In genomic region chr11:119053738-119054350, GRCm38 (mm10) we compare ENCODE assay signal across 7 mouse cellular contexts. TPM values are rescaled to one million over a fixed set of nuclear protein-coding genes. Genes with fewer than 3 reads are reported as not detected.
DNase-seq lines count a peak whose midpoint lies in the region; ATAC-seq and TF ChIP-seq lines count a peak whose summit lies in the region.

No protein-coding gene starts in this region.

- no peak for TF ChIP-seq CTCF in intestine, postnatal 0 days (IDR thresholded peaks at IDR 0.05; ENCODE audit: low read depth)

- peak; percentile 38 to 51 for DNase-seq in layer of hippocampus, postnatal 36 days
- DNase-seq in layer of hippocampus, adult 9-11 months, result no peak
- DNase-seq in Muller cell, postnatal 12 days (ENCODE audit: inconsistent ontology term), result peak; percentile 50
- DNase-seq in embryo, embryonic 9.5 days (ENCODE audit: extremely low spot score), result peak; percentile 38
- DNase-seq in retina, embryonic 14.5 days (ENCODE audit: low spot score), result peak; percentile 57

- no peaks in the 10 kb centered on the region for H3K9me3 ChIP-seq in intestine, postnatal 0 days (ENCODE audit: control insufficient read depth)

- H3K4me1 ChIP-seq in intestine, postnatal 0 days (replicated peaks; ENCODE audit: control insufficient read depth, insufficient read depth, low read length), result peaks cover 36% of the 10 kb centered on the region

- H3K9ac ChIP-seq in intestine, postnatal 0 days (ENCODE audit: low read depth, low read length), result no peak overlapping the region

- WGBS in intestine, postnatal 0 days, result under 1% methylated on average over 34 of the region's 35 CpGs

- H3K4me3 ChIP-seq in intestine, postnatal 0 days (ENCODE audit: low read depth, low read length), result peak overlapping the region; percentile 33

- H3K27me3 ChIP-seq in intestine, postnatal 0 days (replicated peaks; ENCODE audit: control insufficient read depth, insufficient read depth, low read length), result peaks cover 76% of the 10 kb centered on the region

- no peaks in the 10 kb centered on the region for H3K36me3 ChIP-seq in intestine, postnatal 0 days (ENCODE audit: control insufficient read depth, insufficient read depth)

- no peak overlapping the region for H3K27ac ChIP-seq in intestine, postnatal 0 days (ENCODE audit: low read depth, low read length)

- ATAC-seq in intestine, postnatal 0 days, result no peak
- ATAC-seq in frontal cortex, adult (ENCODE audit: low TSS enrichment), result no peak

- peak overlapping the region; percentile 69 for H3K4me2 ChIP-seq in intestine, postnatal 0 days (replicated peaks; ENCODE audit: low read depth)

RNA-seq across cellular contexts. Expression of gene Cbx8, which starts 13.1 kb away (rescaled TPM):
- 10 to 100 TPM; 11.2 to 13.6 TPM for total RNA-seq in layer of hippocampus, postnatal 36 days (2021)
- 6.4 and 6.6 TPM in 2 replicates for polyA plus RNA-seq in intestine, postnatal 0 days (2015; fragmentation: Nextera tagmentation; extraction: Ambion mirVana)

RNA-seq across cellular contexts. Expression of gene Cbx2, which starts 31.1 kb away (rescaled TPM):
- 1 to 10 TPM; 4.0 to 4.4 TPM for total RNA-seq in layer of hippocampus, postnatal 36 days (2021)
- polyA plus RNA-seq in intestine, postnatal 0 days (2015; fragmentation: Nextera tagmentation; extraction: Ambion mirVana), result 4.9 TPM in 2 replicates

RNA-seq across cellular contexts. Expression of gene Cbx4, which starts 32.2 kb away (rescaled TPM):
- 10 to 100 TPM; 57.3 to 59.4 TPM for total RNA-seq in layer of hippocampus, postnatal 36 days (2021)
- polyA plus RNA-seq in intestine, postnatal 0 days (2015; fragmentation: Nextera tagmentation; extraction: Ambion mirVana), result 6.5 and 7.6 TPM in 2 replicates
